Mouse (Mus musculus) intestine, embryonic 15.5 days (tissue): ENCODE data around the gene Ralgds. TPM values are rescaled to one million over a fixed set of nuclear protein-coding genes. Genes with fewer than 3 reads are reported as not detected.
A peak's percentile ranks its signal among the peaks of the same experiment; 100 is the strongest.

Source experiments
- ATAC-seq: fragments of 200-750 bp; cut with Nextera tagmentation; 2 replicates; pipeline ENCODE4 v1.8.0; 2017; ENCODE audit warnings: moderate TSS enrichment, moderate library complexity
- H3K27ac ChIP-seq: fragments of 300-500 bp; sonication (generic); 2 replicates; pipeline ENCODE4 v1.5.1; 2015; ENCODE audit warnings: mild to moderate bottlenecking, inconsistent platforms
- H3K27me3 ChIP-seq: fragments of 300-500 bp; sonication (generic); replicated peaks from 2 replicates; pipeline ENCODE4 v1.6.1; 2015; ENCODE audit warnings: inconsistent platforms
- H3K36me3 ChIP-seq: fragments of 300-500 bp; sonication (generic); 2 replicates; pipeline ENCODE4 v1.6.1; 2015; ENCODE audit warnings: inconsistent platforms
- H3K4me1 ChIP-seq: fragments of 300-500 bp; sonication (generic); replicated peaks from 2 replicates; pipeline ENCODE4 v1.6.1; 2015; ENCODE audit warnings: inconsistent platforms
- H3K4me2 ChIP-seq: fragments of 300-500 bp; sonication (generic); replicated peaks from 2 replicates; pipeline ENCODE4 v1.6.1; 2015; ENCODE audit warnings: mild to moderate bottlenecking, inconsistent platforms
- H3K4me3 ChIP-seq: fragments of 300-500 bp; sonication (generic); replicated peaks from 2 replicates; pipeline ENCODE4 v1.5.1; 2015; ENCODE audit warnings: inconsistent platforms
- H3K9ac ChIP-seq: fragments of 300-500 bp; sonication (generic); 2 replicates; pipeline ENCODE4 v1.6.1; 2015; ENCODE audit warnings: inconsistent platforms
- H3K9me3 ChIP-seq: fragments of 300-500 bp; sonication (generic); 2 replicates; pipeline ENCODE4 v1.6.1; 2016; ENCODE audit warnings: inconsistent platforms
- WGBS: fragments of 180-500 bp; shearing (Covaris S2); methylation state at CpG from one replicate; pipeline ENCODE4 v1.1.7; 2015; 5-methylcytosine and 5-hydroxymethylcytosine counted together
- polyA plus RNA-seq: library from polyadenylated mRNA; unstranded; fragments of >200 nt; fragmentation: Nextera tagmentation; extraction: Ambion mirVana; gene quantifications from 2 replicates; pipeline ENCODE4 v1.2.1, GENCODE M21; 2015

Gene Ralgds
- polyA plus RNA-seq, 1 experiment from 2014 or later = 28.3 TPM

DNA sequence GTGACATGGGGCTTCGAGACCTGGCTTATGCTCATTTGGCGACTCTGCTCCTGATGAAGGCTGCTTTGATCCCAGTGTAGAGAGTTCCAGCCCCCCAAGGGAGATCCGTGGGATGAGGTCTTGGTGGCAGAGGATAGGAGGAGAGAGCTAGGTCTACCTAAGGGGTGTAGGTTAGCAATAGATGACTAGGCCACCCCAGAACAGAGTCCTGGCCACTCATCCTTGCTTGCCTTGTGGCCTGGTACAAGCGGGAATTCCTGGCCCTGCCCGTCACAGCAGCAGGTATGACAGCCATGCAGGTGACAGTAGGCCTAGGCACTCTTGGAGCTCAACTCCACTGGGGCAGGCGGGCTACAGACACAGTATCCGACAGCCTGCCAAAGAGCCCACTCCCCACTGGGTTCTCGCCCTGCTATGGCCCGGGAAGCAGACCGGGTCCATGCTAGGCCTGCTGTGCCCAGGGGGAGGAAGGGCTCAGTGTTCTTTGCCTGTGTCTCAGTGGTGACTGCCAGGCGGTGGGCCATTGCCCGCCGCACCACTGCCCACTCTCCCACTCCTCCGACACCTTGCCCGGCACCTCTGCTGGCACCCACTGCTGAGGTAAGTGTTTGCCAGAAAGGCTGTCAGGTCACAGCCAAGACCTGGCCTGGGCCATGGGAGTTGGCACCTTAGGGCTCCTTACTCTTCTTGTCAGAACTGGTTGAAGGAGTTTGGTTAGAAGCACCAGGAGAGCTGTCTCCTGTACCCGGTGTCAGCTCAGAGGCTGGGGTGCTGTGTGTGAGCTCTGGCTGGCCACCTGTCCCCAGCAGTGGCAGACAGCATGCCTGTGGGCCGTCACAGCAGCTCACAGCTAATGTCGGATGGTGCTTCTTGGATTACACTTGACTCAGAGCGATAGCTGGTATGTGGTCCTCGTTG is 14.8 kb downstream of the Ralgds start:
- peaks cover 50% of the 10 kb centered on the region for H3K4me1 ChIP-seq

DNA sequence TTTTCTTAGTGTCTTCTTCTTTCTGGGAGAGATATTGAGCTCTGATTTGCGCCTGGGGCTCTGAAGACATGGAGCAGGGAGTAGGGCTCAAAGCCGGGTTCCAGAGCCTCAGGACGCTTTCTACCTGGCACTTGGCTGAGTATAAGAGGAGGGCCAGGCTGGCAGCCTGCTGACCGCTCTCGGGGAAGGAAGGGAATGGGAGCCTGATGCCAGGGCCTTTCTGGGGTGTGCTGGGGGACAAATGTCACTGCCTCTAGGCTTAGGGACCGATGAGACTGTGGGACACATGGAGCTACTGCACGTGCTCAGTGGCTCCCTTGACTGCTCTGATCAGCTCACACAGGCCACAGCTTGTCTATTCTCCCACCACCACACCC is 15.4 kb downstream of the Ralgds start:
- 93% methylated on average over 7 of the region's 7 CpGs for WGBS

More for the DNA sequence above, 14.8 kb downstream of the Ralgds start:
- H3K9me3 ChIP-seq = no peaks in the 10 kb centered on the region
- no peak for ATAC-seq
- H3K27me3 ChIP-seq = no peaks in the 10 kb centered on the region
- WGBS = 90% methylated on average over 20 of the region's 20 CpGs
- no peaks in the 10 kb centered on the region for H3K36me3 ChIP-seq
- H3K9ac ChIP-seq = no peak overlapping the region
- no peak overlapping the region for H3K4me2 ChIP-seq
- no peak overlapping the region for H3K27ac ChIP-seq
- H3K4me3 ChIP-seq = no peak overlapping the region

GRCm38 (mm10) chr2:28529856-28530255 is 16.9 kb downstream of the Ralgds start:
- H3K9ac ChIP-seq = 0 out of 2 replicates have a peak overlapping the region, but pooled peaks have one; percentile 5
- WGBS = 75% methylated on average over 4 of the region's 4 CpGs

More for the DNA sequence above, 15.4 kb downstream of the Ralgds start:
- Histone ChIP-seq H3K27me3 (no peaks in the 10 kb centered on the region), H3K9me3 (no peaks in the 10 kb centered on the region), H3K4me1 (peaks cover 53% of the 10 kb centered on the region), H3K4me2 (no peak overlapping the region), H3K9ac (no peak overlapping the region), H3K36me3 (no peaks in the 10 kb centered on the region), H3K27ac (no peak overlapping the region), H3K4me3 (no peak overlapping the region)
- ATAC-seq = no peak

DNA sequence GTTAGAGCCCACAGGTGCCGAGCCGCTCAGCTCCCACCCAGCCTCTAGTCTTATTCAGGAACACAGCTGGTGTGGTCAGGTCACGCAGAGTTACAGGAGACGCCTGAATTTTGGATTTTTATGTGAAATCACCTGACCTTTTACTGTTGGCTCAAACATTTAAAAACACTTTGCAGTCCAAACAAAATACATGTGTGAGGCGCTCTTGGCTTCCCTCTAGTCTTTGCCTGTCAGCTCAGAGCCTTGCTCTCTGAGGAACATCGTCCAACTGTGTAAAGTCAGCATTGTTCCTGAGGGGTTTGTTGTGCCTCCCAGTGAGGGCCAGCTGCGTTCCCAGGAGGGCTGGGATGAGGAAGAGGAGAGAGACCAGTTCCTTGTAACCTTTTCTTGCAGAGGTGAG is 17.4 kb downstream of the Ralgds start:
- H3K4me2 ChIP-seq = no peak overlapping the region
- peaks cover 53% of the 10 kb centered on the region for H3K4me1 ChIP-seq
- no peaks in the 10 kb centered on the region for H3K27me3 ChIP-seq
- ATAC-seq = no peak
- H3K4me3 ChIP-seq = no peak overlapping the region
- H3K36me3 ChIP-seq = no peaks in the 10 kb centered on the region
- H3K27ac ChIP-seq = no peak overlapping the region
- 66% methylated on average over 7 of the region's 7 CpGs for WGBS
- H3K9me3 ChIP-seq = no peaks in the 10 kb centered on the region
- H3K9ac ChIP-seq = no peak overlapping the region

More at GRCm38 (mm10) chr2:28529856-28530255, 16.9 kb downstream of the Ralgds start:
- H3K27me3 ChIP-seq = no peaks in the 10 kb centered on the region
- H3K9me3 ChIP-seq = no peaks in the 10 kb centered on the region
- no peak overlapping the region for H3K4me3 ChIP-seq
- peaks cover 53% of the 10 kb centered on the region for H3K4me1 ChIP-seq
- no peaks in the 10 kb centered on the region for H3K36me3 ChIP-seq
- ATAC-seq = no peak
- no peak overlapping the region for H3K27ac ChIP-seq
- H3K4me2 ChIP-seq = no peak overlapping the region

DNA sequence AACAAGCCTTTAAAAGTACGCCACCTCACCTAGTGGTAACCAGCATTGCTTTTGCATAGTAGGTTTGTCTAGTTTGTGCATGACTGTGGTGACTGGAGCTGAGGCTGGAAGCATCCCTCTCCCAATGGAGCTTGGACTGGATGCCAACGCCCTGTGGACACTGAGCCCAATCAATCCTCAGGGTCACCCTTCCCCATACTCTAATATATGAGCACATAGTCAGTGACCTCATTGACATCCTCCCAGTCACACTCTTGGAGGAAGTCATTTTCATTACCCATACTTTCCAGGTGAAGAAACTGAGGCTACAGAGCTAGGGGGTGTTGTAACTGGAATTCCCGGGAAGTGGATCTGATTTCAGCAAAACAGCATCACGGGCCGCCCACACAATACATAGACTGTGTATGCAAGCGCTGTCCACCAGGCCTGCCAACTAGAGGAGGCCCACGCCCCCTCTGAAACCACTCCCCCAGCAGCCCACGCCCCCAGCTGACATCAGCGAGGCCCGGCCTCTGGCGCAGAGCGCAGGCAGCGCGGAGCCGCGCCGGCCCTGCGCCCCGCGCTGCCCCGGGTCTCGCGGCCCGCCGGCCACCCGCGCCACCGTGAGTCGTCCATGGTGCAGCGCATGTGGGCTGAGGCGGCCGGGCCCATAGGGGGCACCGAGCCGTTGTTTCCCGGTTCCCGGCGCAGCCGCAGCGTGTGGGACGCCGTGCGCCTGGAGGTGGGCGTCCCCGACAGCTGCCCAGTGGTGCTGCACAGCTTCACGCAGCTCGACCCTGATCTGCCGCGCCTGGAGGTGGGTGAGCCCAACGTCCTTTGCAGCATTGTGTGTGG is 20.2 kb downstream of the Ralgds start:
- peak; percentile 95 for ATAC-seq
- H3K36me3 ChIP-seq = no peaks in the 10 kb centered on the region
- no peaks in the 10 kb centered on the region for H3K9me3 ChIP-seq
- no peaks in the 10 kb centered on the region for H3K27me3 ChIP-seq
- WGBS = 3% methylated on average over 49 of the region's 49 CpGs
- H3K27ac ChIP-seq = peak overlapping the region; percentile 77
- peak overlapping the region; percentile 73 for H3K4me3 ChIP-seq
- H3K9ac ChIP-seq = peak overlapping the region; percentile 80
- peak overlapping the region; percentile 84 for H3K4me2 ChIP-seq
- peaks cover 62% of the 10 kb centered on the region for H3K4me1 ChIP-seq

DNA sequence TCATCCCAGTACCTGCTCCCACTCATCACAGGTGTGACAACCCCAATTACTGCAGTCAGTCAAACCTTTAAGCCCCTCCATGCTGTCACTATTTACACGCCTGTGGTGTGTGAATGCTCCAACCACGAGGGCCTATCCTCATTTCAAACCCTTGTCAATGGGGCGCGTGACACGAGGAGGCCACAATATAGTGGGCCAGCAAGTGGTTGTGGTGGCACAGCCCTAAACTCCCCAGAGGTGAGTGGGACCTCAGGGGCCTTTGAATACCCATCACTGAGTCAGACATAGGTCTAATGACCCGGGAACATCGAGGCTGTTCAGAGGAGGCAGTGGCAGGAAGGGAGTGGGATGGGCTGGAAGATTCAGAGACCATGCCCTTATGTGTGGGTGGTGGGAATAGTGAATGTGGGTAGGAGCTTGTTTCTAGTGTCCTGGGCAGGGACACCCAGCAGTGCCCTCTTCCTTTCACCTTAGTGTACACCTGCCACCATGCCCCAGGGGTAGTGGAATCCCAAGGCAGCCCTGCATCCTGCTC is 21.0 kb downstream of the Ralgds start:
- Histone ChIP-seq H3K27ac (peak overlapping the region; percentile 77), H3K9me3 (no peaks in the 10 kb centered on the region)
- ATAC-seq = no peak

DNA sequence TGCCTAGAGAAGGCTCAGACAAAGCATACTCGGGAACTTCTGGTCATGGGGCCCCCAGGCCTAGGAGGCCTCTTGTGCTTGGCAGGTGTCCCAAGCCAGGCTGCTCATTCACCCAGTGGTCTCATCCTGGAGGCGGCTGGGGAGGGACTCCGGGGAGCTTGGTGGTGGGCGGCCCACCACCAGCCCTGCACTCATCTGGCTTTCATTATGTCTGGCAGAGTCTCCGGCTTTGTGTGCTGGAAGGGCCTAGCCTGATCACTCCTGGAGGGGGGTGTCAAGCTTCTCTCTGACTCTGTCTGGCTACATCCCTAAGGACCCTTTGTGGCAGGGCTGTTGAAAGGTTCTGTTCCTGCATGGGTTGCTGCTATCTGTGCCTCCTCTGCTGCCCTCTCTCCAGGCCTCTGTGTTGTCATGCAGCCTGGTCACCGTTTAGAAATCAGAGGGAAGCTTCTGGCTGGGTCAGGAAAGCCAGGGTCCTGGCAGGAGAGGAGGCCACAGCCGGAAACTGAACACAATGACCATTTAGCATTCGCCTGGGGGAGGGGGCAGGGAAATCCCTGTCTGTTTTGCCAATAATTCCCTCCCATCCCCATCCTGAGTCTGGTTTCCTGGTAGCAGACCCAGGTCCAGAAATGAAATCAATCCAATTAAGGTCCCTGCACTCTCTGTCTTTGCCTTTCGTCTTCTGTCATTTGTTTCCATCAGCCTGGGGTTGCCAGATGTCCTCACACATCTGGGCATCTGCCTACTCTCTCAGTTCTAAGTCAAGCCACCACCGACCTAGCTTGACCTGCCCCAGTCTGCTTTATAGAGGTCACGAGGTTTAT is 21.7 kb downstream of the Ralgds start:
- peak overlapping the region; percentile 84 for H3K4me2 ChIP-seq
- no peaks in the 10 kb centered on the region for H3K36me3 ChIP-seq
- H3K27me3 ChIP-seq = no peaks in the 10 kb centered on the region
- 40% methylated on average over 11 of the region's 11 CpGs for WGBS
- peak overlapping the region; percentile 73 for H3K4me3 ChIP-seq
- no peaks in the 10 kb centered on the region for H3K9me3 ChIP-seq
- H3K27ac ChIP-seq = peak overlapping the region; percentile 77
- peaks cover 73% of the 10 kb centered on the region for H3K4me1 ChIP-seq
- peak overlapping the region; percentile 80 for H3K9ac ChIP-seq
- no peak for ATAC-seq

More for the DNA sequence above, 21.0 kb downstream of the Ralgds start:
- Histone ChIP-seq H3K9ac (peak overlapping the region; percentile 80), H3K4me2 (peak overlapping the region; percentile 84), H3K4me3 (peak overlapping the region; percentile 73), H3K36me3 (no peaks in the 10 kb centered on the region), H3K27me3 (no peaks in the 10 kb centered on the region), H3K4me1 (peaks cover 68% of the 10 kb centered on the region)
- 63% methylated on average over 7 of the region's 7 CpGs for WGBS

DNA sequence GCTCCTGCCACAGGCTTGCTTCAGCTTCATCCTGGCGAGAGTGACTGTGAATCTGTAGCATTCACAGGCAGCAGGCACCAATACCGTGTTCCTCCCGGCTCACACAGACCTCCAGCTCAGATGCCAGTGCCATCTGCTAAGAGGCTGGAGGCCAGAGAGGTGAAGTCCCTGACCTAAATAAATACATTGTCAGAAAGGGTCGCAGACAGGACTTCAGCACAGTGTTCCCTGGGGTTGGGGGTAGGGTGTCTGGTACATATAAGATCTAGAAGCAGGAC is 22.3 kb downstream of the Ralgds start:
- 41% methylated on average over 4 of the region's 4 CpGs for WGBS
- no peak for ATAC-seq
- Histone ChIP-seq H3K4me2 (peak overlapping the region; percentile 84), H3K27ac (peak overlapping the region; percentile 77), H3K27me3 (no peaks in the 10 kb centered on the region), H3K9ac (0 out of 2 replicates have a peak overlapping the region, but pooled peaks have one; percentile 80), H3K9me3 (no peaks in the 10 kb centered on the region), H3K4me1 (peaks cover 73% of the 10 kb centered on the region), H3K36me3 (no peaks in the 10 kb centered on the region), H3K4me3 (no peak overlapping the region)

GRCm38 (mm10) chr2:28535650-28536049 is 22.7 kb downstream of the Ralgds start:
- Histone ChIP-seq H3K9ac (no peak overlapping the region), H3K4me1 (peaks cover 78% of the 10 kb centered on the region), H3K36me3 (no peaks in the 10 kb centered on the region), H3K27me3 (no peaks in the 10 kb centered on the region), H3K4me3 (no peak overlapping the region), H3K4me2 (peak overlapping the region; percentile 84), H3K27ac (peak overlapping the region; percentile 77; the same call in 1 of the 2 replicates), H3K9me3 (no peaks in the 10 kb centered on the region)
- WGBS = 57% methylated on average over 7 of the region's 7 CpGs
- no peak for ATAC-seq

DNA sequence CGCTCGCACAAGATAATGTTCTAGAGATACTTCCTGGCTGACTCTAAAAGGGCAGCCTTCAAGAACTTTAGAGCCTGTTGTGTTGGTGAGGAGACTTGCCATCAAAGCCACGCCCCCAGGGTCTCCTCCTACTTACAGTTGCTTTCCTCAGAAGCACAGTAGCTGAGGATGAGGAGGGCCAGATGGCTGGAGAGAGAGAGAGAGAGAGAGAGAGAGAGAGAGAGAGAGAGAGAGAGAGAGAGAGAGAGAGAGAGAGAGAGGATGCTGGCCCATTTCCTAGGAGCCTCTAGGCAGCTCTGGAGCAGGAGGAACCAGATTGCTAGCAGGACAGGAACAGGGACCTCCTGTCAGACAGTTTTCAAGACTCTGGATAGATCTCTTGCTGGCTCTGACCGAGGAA is 23.2 kb downstream of the Ralgds start:
- no peak for ATAC-seq
- WGBS = 41% methylated on average over 4 of the region's 4 CpGs
- Histone ChIP-seq H3K9me3 (no peaks in the 10 kb centered on the region), H3K36me3 (no peaks in the 10 kb centered on the region), H3K27ac (peak overlapping the region; percentile 49; the same call in 1 of the 2 replicates), H3K4me1 (peaks cover 81% of the 10 kb centered on the region), H3K4me2 (no peak overlapping the region), H3K27me3 (no peaks in the 10 kb centered on the region), H3K4me3 (no peak overlapping the region), H3K9ac (no peak overlapping the region)

DNA sequence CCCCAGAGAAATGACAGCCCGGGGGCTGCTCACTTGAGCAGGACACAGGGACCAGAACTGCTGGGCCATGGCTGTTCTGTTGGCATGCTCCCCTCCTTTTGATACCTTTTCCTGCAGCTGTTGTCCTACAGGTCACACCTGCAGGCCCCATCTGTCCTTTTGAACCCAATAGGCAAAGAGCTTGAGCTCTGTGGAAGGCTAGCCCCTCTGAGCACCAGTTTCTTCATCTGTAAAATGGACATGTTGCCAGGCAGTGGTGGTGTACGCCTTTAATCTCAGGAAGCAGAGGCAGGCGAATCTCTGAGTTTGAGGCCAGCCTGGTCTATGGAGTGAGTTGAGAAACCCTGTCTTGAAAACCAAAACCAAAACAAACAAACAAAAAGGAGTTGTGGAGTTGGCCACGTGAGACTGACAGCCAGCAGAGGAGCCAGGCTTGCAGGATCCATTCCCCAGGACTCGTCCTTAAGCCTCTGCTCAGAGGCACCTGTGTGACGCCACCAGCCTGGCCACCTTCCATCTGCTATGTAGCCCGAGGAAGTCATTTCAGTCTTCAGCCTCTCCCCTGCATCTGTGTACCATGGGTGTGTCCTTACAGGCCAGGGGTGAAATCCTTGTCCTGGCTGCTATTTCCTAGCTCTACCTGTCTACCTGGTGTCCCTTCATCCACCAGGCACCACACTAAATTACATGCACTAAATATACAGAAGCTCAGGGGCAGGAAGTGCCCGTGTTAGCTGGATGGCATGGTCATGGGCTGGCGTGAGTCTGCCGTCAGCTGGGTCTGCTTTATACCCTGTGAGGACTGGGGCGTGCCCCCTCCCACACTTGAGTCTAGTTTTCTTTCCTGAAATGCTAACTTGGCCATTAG is 24.1 kb downstream of the Ralgds start:
- H3K9ac ChIP-seq = no peak overlapping the region
- H3K9me3 ChIP-seq = no peaks in the 10 kb centered on the region
- H3K4me2 ChIP-seq = no peak overlapping the region
- H3K4me3 ChIP-seq = no peak overlapping the region
- 76% methylated on average over 11 of the region's 11 CpGs for WGBS
- peaks cover 84% of the 10 kb centered on the region for H3K4me1 ChIP-seq
- no peaks in the 10 kb centered on the region for H3K27me3 ChIP-seq
- no peak for ATAC-seq
- 0 out of 2 replicates have a peak, but pooled peaks cover under 1% of the 10 kb centered on the region for H3K36me3 ChIP-seq
- 0 out of 2 replicates have a peak overlapping the region, but pooled peaks have one; percentile 27 for H3K27ac ChIP-seq
